Mouse (Mus musculus): ENCODE measurements around the gene Ube2n. TPM values are rescaled to one million over a fixed set of nuclear protein-coding genes. Genes with fewer than 3 reads are reported as not detected.

The Ube2n gene
- total RNA-seq (2017): 145 and 162 TPM in 2 replicates

- ATAC-seq (replicated peaks in 1 of 2; ENCODE audit: insufficient read depth in 1 of 2, low FRiP score in 2 of 2, low TSS enrichment in 1 of 2, low read depth in 1 of 2, poor library complexity in 2 of 2, severe bottlenecking in 2 of 2): peak; percentile 90 to 94
Observed at GRCm38 (mm10) chr10:95514656-95515292, at the start of gene Ube2n. TSS of gene Ube2n (plus strand) at chr10:95515145.

GRCm38 (mm10) chr10:95465485-95465896 is 49.5 kb upstream of the Ube2n start:
- no peak for ATAC-seq (replicated peaks in 1 of 2; ENCODE audit: insufficient read depth in 1 of 2, low FRiP score in 2 of 2, low TSS enrichment in 1 of 2, low read depth in 1 of 2, poor library complexity in 2 of 2, severe bottlenecking in 2 of 2)

GRCm38 (mm10) chr10:95468894-95469293 is 46.1 kb upstream of the Ube2n start:
- no peak for ATAC-seq (replicated peaks in 1 of 2; ENCODE audit: insufficient read depth in 1 of 2, low FRiP score in 2 of 2, low TSS enrichment in 1 of 2, low read depth in 1 of 2, poor library complexity in 2 of 2, severe bottlenecking in 2 of 2)

GRCm38 (mm10) chr10:95471186-95471585 is 43.8 kb upstream of the Ube2n start:
- no peak for ATAC-seq (replicated peaks in 1 of 2; ENCODE audit: insufficient read depth in 1 of 2, low FRiP score in 2 of 2, low TSS enrichment in 1 of 2, low read depth in 1 of 2, poor library complexity in 2 of 2, severe bottlenecking in 2 of 2)

GRCm38 (mm10) chr10:95471889-95472547 is 42.9 kb upstream of the Ube2n start:
- no peak for ATAC-seq (replicated peaks in 1 of 2; ENCODE audit: insufficient read depth in 1 of 2, low FRiP score in 2 of 2, low TSS enrichment in 1 of 2, low read depth in 1 of 2, poor library complexity in 2 of 2, severe bottlenecking in 2 of 2)

- peak; percentile 76 to 91 for ATAC-seq (replicated peaks in 1 of 2; ENCODE audit: insufficient read depth in 1 of 2, low FRiP score in 2 of 2, low TSS enrichment in 1 of 2, low read depth in 1 of 2, poor library complexity in 2 of 2, severe bottlenecking in 2 of 2)
Observed at GRCm38 (mm10) chr10:95475923-95476322, 39.0 kb upstream of the Ube2n start.

GRCm38 (mm10) chr10:95477516-95477915 is 37.4 kb upstream of the Ube2n start:
- no peak for ATAC-seq (replicated peaks in 1 of 2; ENCODE audit: insufficient read depth in 1 of 2, low FRiP score in 2 of 2, low TSS enrichment in 1 of 2, low read depth in 1 of 2, poor library complexity in 2 of 2, severe bottlenecking in 2 of 2)

GRCm38 (mm10) chr10:95489653-95490052 is 25.3 kb upstream of the Ube2n start:
- ATAC-seq (replicated peaks in 1 of 2; ENCODE audit: insufficient read depth in 1 of 2, low FRiP score in 2 of 2, low TSS enrichment in 1 of 2, low read depth in 1 of 2, poor library complexity in 2 of 2, severe bottlenecking in 2 of 2): no peak

GRCm38 (mm10) chr10:95494268-95494667 is 20.7 kb upstream of the Ube2n start:
- no peak for ATAC-seq (replicated peaks in 1 of 2; ENCODE audit: insufficient read depth in 1 of 2, low FRiP score in 2 of 2, low TSS enrichment in 1 of 2, low read depth in 1 of 2, poor library complexity in 2 of 2, severe bottlenecking in 2 of 2)

- ATAC-seq (replicated peaks in 1 of 2; ENCODE audit: insufficient read depth in 1 of 2, low FRiP score in 2 of 2, low TSS enrichment in 1 of 2, low read depth in 1 of 2, poor library complexity in 2 of 2, severe bottlenecking in 2 of 2): no peak
Observed at GRCm38 (mm10) chr10:95501033-95501432, 13.9 kb upstream of the Ube2n start.

GRCm38 (mm10) chr10:95501463-95502081 is 13.4 kb upstream of the Ube2n start, which contains the start of gene Mrpl42:
TSS of gene Mrpl42 (minus strand) at chr10:95501940.
- ATAC-seq (replicated peaks in 1 of 2; ENCODE audit: insufficient read depth in 1 of 2, low FRiP score in 2 of 2, low TSS enrichment in 1 of 2, low read depth in 1 of 2, poor library complexity in 2 of 2, severe bottlenecking in 2 of 2): peak; percentile 98

GRCm38 (mm10) chr10:95503443-95504235 is 11.3 kb upstream of the Ube2n start:
- ATAC-seq (replicated peaks in 1 of 2; ENCODE audit: insufficient read depth in 1 of 2, low FRiP score in 2 of 2, low TSS enrichment in 1 of 2, low read depth in 1 of 2, poor library complexity in 2 of 2, severe bottlenecking in 2 of 2): no peak

GRCm38 (mm10) chr10:95504341-95504740 is 10.6 kb upstream of the Ube2n start:
- no peak for ATAC-seq (replicated peaks in 1 of 2; ENCODE audit: insufficient read depth in 1 of 2, low FRiP score in 2 of 2, low TSS enrichment in 1 of 2, low read depth in 1 of 2, poor library complexity in 2 of 2, severe bottlenecking in 2 of 2)

GRCm38 (mm10) chr10:95508126-95508525 is 6.8 kb upstream of the Ube2n start:
- ATAC-seq (replicated peaks in 1 of 2; ENCODE audit: insufficient read depth in 1 of 2, low FRiP score in 2 of 2, low TSS enrichment in 1 of 2, low read depth in 1 of 2, poor library complexity in 2 of 2, severe bottlenecking in 2 of 2): no peak

- ATAC-seq (replicated peaks in 1 of 2; ENCODE audit: insufficient read depth in 1 of 2, low FRiP score in 2 of 2, low TSS enrichment in 1 of 2, low read depth in 1 of 2, poor library complexity in 2 of 2, severe bottlenecking in 2 of 2): peak; percentile 58 to 62; a peak in 2 of 4 replicates
Observed at GRCm38 (mm10) chr10:95508793-95509192, 6.2 kb upstream of the Ube2n start.

- no peak for ATAC-seq (replicated peaks in 1 of 2; ENCODE audit: insufficient read depth in 1 of 2, low FRiP score in 2 of 2, low TSS enrichment in 1 of 2, low read depth in 1 of 2, poor library complexity in 2 of 2, severe bottlenecking in 2 of 2)
Observed at GRCm38 (mm10) chr10:95509263-95509662, 5.7 kb upstream of the Ube2n start.

GRCm38 (mm10) chr10:95512635-95513034 is 2.3 kb upstream of the Ube2n start:
- ATAC-seq (replicated peaks in 1 of 2; ENCODE audit: insufficient read depth in 1 of 2, low FRiP score in 2 of 2, low TSS enrichment in 1 of 2, low read depth in 1 of 2, poor library complexity in 2 of 2, severe bottlenecking in 2 of 2): no peak
